Mouse (Mus musculus) liver, postnatal 0 days (tissue): ENCODE measurements around the gene Tmem189. TPM values are rescaled to one million over a fixed set of nuclear protein-coding genes. Genes with fewer than 3 reads are reported as not detected.

Experiments used
- ATAC-seq: fragments of 200-750 bp; cut with Nextera tagmentation; 2 replicates; pipeline ENCODE4 v1.8.0; 2017; ENCODE audit warnings: mild to moderate bottlenecking, moderate library complexity
- DNase-seq: peaks from one replicate; pipeline ENCODE4 v3.0.0-alpha.2; 2016
- H3K27ac ChIP-seq: fragments of 300-500 bp; sonication (generic); 2 replicates; pipeline ENCODE4 v1.5.1; 2014; ENCODE audit warnings: antibody characterized with exemption, moderate library complexity, mild to moderate bottlenecking, low read depth
- H3K27me3 ChIP-seq: fragments of 300-500 bp; sonication (generic); 2 replicates; pipeline ENCODE4 v1.6.1; 2014; ENCODE audit warnings: low read length, control low read depth, mixed read lengths; ENCODE audit not compliant: insufficient read depth
- H3K36me3 ChIP-seq: fragments of 300-500 bp; sonication (generic); replicated peaks from 2 replicates; pipeline ENCODE4 v1.6.1; 2014; ENCODE audit warnings: mild to moderate bottlenecking, control low read depth, low read length, moderate library complexity, mixed read lengths; ENCODE audit not compliant: insufficient read depth
- H3K4me1 ChIP-seq: fragments of 300-500 bp; sonication (generic); 2 replicates; pipeline ENCODE4 v1.6.1; 2014; ENCODE audit warnings: antibody characterized with exemption, mild to moderate bottlenecking, control low read depth; ENCODE audit not compliant: insufficient read depth
- H3K4me2 ChIP-seq: fragments of 300-500 bp; sonication (generic); 2 replicates; pipeline ENCODE4 v1.6.1; 2014; ENCODE audit warnings: low read depth, mild to moderate bottlenecking, low read length, moderate library complexity, mixed read lengths
- H3K4me3 ChIP-seq: fragments of 300-500 bp; sonication (generic); 2 replicates; pipeline ENCODE4 v1.5.1; 2014; ENCODE audit warnings: low read depth, low read length
- H3K9ac ChIP-seq: fragments of 300-500 bp; sonication (generic); replicated peaks from 2 replicates; pipeline ENCODE4 v1.6.1; 2014; ENCODE audit warnings: mild to moderate bottlenecking, moderate library complexity
- H3K9me3 ChIP-seq: fragments of 300-500 bp; sonication (generic); 2 replicates; pipeline ENCODE4 v1.6.1; 2016; ENCODE audit warnings: mild to moderate bottlenecking, control low read depth, low read length, mixed read lengths
- CTCF ChIP-seq: sonication (generic); IDR thresholded peaks from 2 replicates; pipeline ENCODE4 v1.5.1; 2016; ENCODE audit warnings: antibody characterized with exemption, low read depth
- EP300 ChIP-seq: IDR thresholded peaks from 2 replicates; pipeline ENCODE4 v1.6.1; 2016; ENCODE audit warnings: antibody characterized with exemption, low read depth, mild to moderate bottlenecking
- WGBS: fragments of 180-500 bp; shearing (Covaris S2); extraction: QIAGEN DNeasy Blood & Tissue Kit; methylation state at CpG from one replicate; pipeline ENCODE4 v1.1.7; 2014; ENCODE audit not compliant: insufficient replicate concordance; 5-methylcytosine and 5-hydroxymethylcytosine counted together
- polyA plus RNA-seq: library from polyadenylated mRNA; unstranded; fragments of >200 nt; fragmentation: Nextera tagmentation; extraction: Ambion mirVana; gene quantifications from 2 replicates; pipeline ENCODE4 v1.2.1, GENCODE M21; 2015

The Tmem189 gene
- polyA plus RNA-seq, 1 experiment from 2014 or later: 10.1 TPM

GRCm38 (mm10) chr2:167704409-167704808, 14.8 kb upstream of the Tmem189 start:
- no peak overlapping the region for H3K9ac ChIP-seq
- no peak overlapping the region for H3K27ac ChIP-seq
- 70% methylated on average over 4 of the region's 4 CpGs for WGBS
- ATAC-seq: no peak
- no peaks in the 10 kb centered on the region; the same call in 1 of the 2 replicates for H3K4me1 ChIP-seq
- no peak overlapping the region for H3K4me2 ChIP-seq
- H3K36me3 ChIP-seq: no peaks in the 10 kb centered on the region
- H3K4me3 ChIP-seq: no peak overlapping the region
- TF ChIP-seq EP300 (no peak), CTCF (no peak)
- DNase-seq: no peak
- no peaks in the 10 kb centered on the region for H3K9me3 ChIP-seq
- H3K27me3 ChIP-seq: no peaks in the 10 kb centered on the region

DNA sequence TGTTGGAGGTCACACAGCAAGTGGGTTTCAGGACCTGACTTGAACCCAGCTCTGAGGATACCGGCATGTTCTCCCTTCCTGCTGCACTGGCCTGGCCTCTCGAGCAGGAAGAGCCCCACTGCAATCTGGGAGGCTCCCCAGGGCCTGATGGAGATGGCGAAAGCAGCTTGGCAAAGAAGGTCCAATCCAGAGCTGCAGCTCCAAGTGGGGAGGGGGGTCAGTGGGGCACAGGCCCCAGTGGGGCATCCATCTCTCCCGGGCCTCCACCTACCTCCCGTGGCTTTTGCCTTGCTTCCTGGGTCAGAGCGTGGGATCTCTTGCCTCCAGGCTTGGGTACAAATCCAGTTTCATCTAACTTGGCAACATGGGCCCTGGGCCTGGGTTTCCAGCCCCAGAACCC, 12.5 kb upstream of the Tmem189 start:
- no peak overlapping the region for H3K4me3 ChIP-seq
- ATAC-seq: no peak
- WGBS: 60% methylated on average over 6 of the region's 6 CpGs
- no peaks in the 10 kb centered on the region for H3K9me3 ChIP-seq
- H3K9ac ChIP-seq: no peak overlapping the region
- H3K4me1 ChIP-seq: no peaks in the 10 kb centered on the region; the same call in 1 of the 2 replicates
- peak overlapping the region; percentile 38; the same call in 1 of the 2 replicates for H3K4me2 ChIP-seq
- H3K27ac ChIP-seq: peak overlapping the region; percentile 64
- no peak for DNase-seq
- TF ChIP-seq CTCF (no peak), EP300 (no peak)
- H3K36me3 ChIP-seq: no peaks in the 10 kb centered on the region
- H3K27me3 ChIP-seq: no peaks in the 10 kb centered on the region

GRCm38 (mm10) chr2:167701472-167701871, 11.8 kb upstream of the Tmem189 start:
- Histone ChIP-seq H3K27me3 (no peaks in the 10 kb centered on the region), H3K4me3 (no peak overlapping the region), H3K4me1 (no peaks in the 10 kb centered on the region; the same call in 1 of the 2 replicates), H3K4me2 (peak overlapping the region; percentile 38; the same call in 1 of the 2 replicates), H3K27ac (peak overlapping the region; percentile 64), H3K9ac (no peak overlapping the region), H3K9me3 (no peaks in the 10 kb centered on the region), H3K36me3 (no peaks in the 10 kb centered on the region)
- no peak for DNase-seq
- ATAC-seq: no peak
- WGBS: 46% methylated on average over 5 of the region's 5 CpGs
- TF ChIP-seq CTCF: no peak
- TF ChIP-seq EP300: no peak

GRCm38 (mm10) chr2:167700018-167700417, 10.4 kb upstream of the Tmem189 start:
- WGBS: 62% methylated on average over 5 of the region's 5 CpGs
- ATAC-seq (no peak), DNase-seq (no peak)
- no peaks in the 10 kb centered on the region for H3K9me3 ChIP-seq
- no peaks in the 10 kb centered on the region; the same call in 1 of the 2 replicates for H3K4me1 ChIP-seq
- H3K36me3 ChIP-seq: no peaks in the 10 kb centered on the region
- H3K4me3 ChIP-seq: no peak overlapping the region
- H3K27me3 ChIP-seq: no peaks in the 10 kb centered on the region
- no peak overlapping the region for H3K27ac ChIP-seq
- no peak overlapping the region for H3K4me2 ChIP-seq
- H3K9ac ChIP-seq: no peak overlapping the region
- TF ChIP-seq CTCF (no peak), EP300 (no peak)

GRCm38 (mm10) chr2:167697902-167698301, 8.3 kb upstream of the Tmem189 start:
- peak overlapping the region; percentile 69 for H3K27ac ChIP-seq
- 0 out of 2 replicates have a peak overlapping the region, but pooled peaks have one; percentile 1 for H3K9ac ChIP-seq
- DNase-seq (peak; percentile 59), ATAC-seq (peak; percentile 80)
- WGBS: 6% methylated on average over 5 of the region's 5 CpGs
- H3K27me3 ChIP-seq: no peaks in the 10 kb centered on the region
- H3K9me3 ChIP-seq: no peaks in the 10 kb centered on the region
- no peaks in the 10 kb centered on the region for H3K36me3 ChIP-seq
- TF ChIP-seq EP300 (no peak; the same call in 1 of the 2 replicates), CTCF (0 out of 2 replicates have a peak, but pooled peaks have one; percentile 21)
- H3K4me3 ChIP-seq: no peak overlapping the region
- H3K4me2 ChIP-seq: peak overlapping the region; percentile 44
- H3K4me1 ChIP-seq: no peaks in the 10 kb centered on the region; the same call in 1 of the 2 replicates

GRCm38 (mm10) chr2:167696143-167696542, 6.5 kb upstream of the Tmem189 start:
- no peak overlapping the region for H3K4me2 ChIP-seq
- no peak for ATAC-seq
- 89% methylated on average over 7 of the region's 7 CpGs for WGBS
- H3K27ac ChIP-seq: no peak overlapping the region
- H3K9ac ChIP-seq: no peak overlapping the region
- H3K4me1 ChIP-seq: peaks cover 9% of the 10 kb centered on the region; the same call in 1 of the 2 replicates
- peaks cover 9% of the 10 kb centered on the region; the same call in 1 of the 2 replicates for H3K36me3 ChIP-seq
- no peak overlapping the region for H3K4me3 ChIP-seq
- no peaks in the 10 kb centered on the region for H3K27me3 ChIP-seq
- DNase-seq: no peak
- TF ChIP-seq EP300: no peak
- TF ChIP-seq CTCF: no peak
- no peaks in the 10 kb centered on the region for H3K9me3 ChIP-seq

GRCm38 (mm10) chr2:167695491-167695890, 5.9 kb upstream of the Tmem189 start:
- no peak overlapping the region for H3K27ac ChIP-seq
- DNase-seq (no peak), ATAC-seq (no peak)
- no peak overlapping the region for H3K9ac ChIP-seq
- 81% methylated on average over 14 of the region's 14 CpGs for WGBS
- TF ChIP-seq EP300 (no peak), CTCF (no peak)
- H3K36me3 ChIP-seq: peaks cover 10% of the 10 kb centered on the region; the same call in 1 of the 2 replicates
- no peaks in the 10 kb centered on the region for H3K27me3 ChIP-seq
- H3K9me3 ChIP-seq: no peaks in the 10 kb centered on the region
- H3K4me3 ChIP-seq: no peak overlapping the region
- peaks cover 9% of the 10 kb centered on the region; the same call in 1 of the 2 replicates for H3K4me1 ChIP-seq
- H3K4me2 ChIP-seq: no peak overlapping the region
